Mouse (Mus musculus): ENCODE measurements around the gene Olfr49.

- TF ChIP-seq POLR2A (IDR thresholded peaks at IDR 0.05; ENCODE audit: control insufficient read depth, extremely low read depth, insufficient read depth, low read length, poor library complexity), result no peak
- TF ChIP-seq CTCF (IDR thresholded peaks at IDR 0.05; ENCODE audit: borderline replicate concordance, control insufficient read depth, extremely low read depth, insufficient read depth, low read length, poor library complexity), result no peak
These were observed 24.5 kb downstream of the Olfr49 start for GRCm38 (mm10) chr14:54260196-54260595.

Data from thymus, adult 2 months (tissue).